Mouse (Mus musculus) heart, embryonic 16.5 days (tissue): ENCODE measurements at regions not wholly inside any gene's neighbourhood (a gene's known extent, or its start where the extent isn't known, plus 50 kb on each side); places are given as distances from the start of the nearest gene placed in this dataset.

Experiments used
- ATAC-seq: fragments of 200-750 bp; cut with Nextera tagmentation; replicated peaks from 2 replicates; pipeline ENCODE4 v1.8.0; 2017; ENCODE audit warnings: moderate number of reproducible peaks; ENCODE audit not compliant: insufficient read depth, low FRiP score; ENCODE audit errors: extremely low read depth
- H3K27ac ChIP-seq: fragments of 300-500 bp; sonication (generic); 2 replicates; pipeline ENCODE4 v1.5.1; 2014; ENCODE audit warnings: mild to moderate bottlenecking, low read length, control low read depth, moderate library complexity
- H3K27me3 ChIP-seq: fragments of 300-500 bp; sonication (generic); 2 replicates; pipeline ENCODE4 v1.6.1; 2014; ENCODE audit warnings: low read length, mixed read lengths; ENCODE audit not compliant: control insufficient read depth, insufficient read depth
- H3K36me3 ChIP-seq: fragments of 300-500 bp; sonication (generic); 2 replicates; pipeline ENCODE4 v1.6.1; 2014; ENCODE audit not compliant: control insufficient read depth, insufficient read depth
- H3K4me1 ChIP-seq: fragments of 300-500 bp; sonication (generic); 2 replicates; pipeline ENCODE4 v1.6.1; 2014; ENCODE audit warnings: low read length, mixed read lengths; ENCODE audit not compliant: control insufficient read depth, insufficient read depth
- H3K4me2 ChIP-seq: fragments of 300-500 bp; sonication (generic); 2 replicates; pipeline ENCODE4 v1.6.1; 2014; ENCODE audit warnings: low read depth, mild to moderate bottlenecking, control low read depth, low read length
- H3K4me3 ChIP-seq: fragments of 300-500 bp; sonication (generic); 2 replicates; pipeline ENCODE4 v1.5.1; 2014; ENCODE audit warnings: mild to moderate bottlenecking, control low read depth, low read length
- H3K9ac ChIP-seq: fragments of 300-500 bp; sonication (generic); 2 replicates; pipeline ENCODE4 v1.6.1; 2014; ENCODE audit warnings: low read length, control low read depth
- H3K9me3 ChIP-seq: fragments of 300-500 bp; sonication (generic); replicated peaks from 2 replicates; pipeline ENCODE4 v1.6.1; 2016; ENCODE audit warnings: low read length; ENCODE audit not compliant: control insufficient read depth
- WGBS: fragments of 180-500 bp; shearing (Covaris S2); extraction: QIAGEN DNeasy Blood & Tissue Kit; methylation state at CpG from one replicate; pipeline ENCODE4 v1.1.7; 2014; 5-methylcytosine and 5-hydroxymethylcytosine counted together

GRCm38 (mm10) chr1:163143113-163143512, 57.6 kb upstream of the Mroh9 start:
- H3K4me1 ChIP-seq = no peaks in the 10 kb centered on the region
- no peak for ATAC-seq

GRCm38 (mm10) chr1:163141471-163141870, 56.0 kb upstream of the Mroh9 start:
- WGBS = 61% methylated on average over 1 of the region's 1 CpGs
- ATAC-seq = no peak
- Histone ChIP-seq H3K4me3 (no peak overlapping the region), H3K36me3 (no peaks in the 10 kb centered on the region), H3K27me3 (no peaks in the 10 kb centered on the region), H3K4me2 (no peak overlapping the region), H3K9ac (no peak overlapping the region), H3K9me3 (no peaks in the 10 kb centered on the region), H3K4me1 (no peaks in the 10 kb centered on the region), H3K27ac (no peak overlapping the region)

More at GRCm38 (mm10) chr1:163143113-163143512, 57.6 kb upstream of the Mroh9 start:
- H3K36me3 ChIP-seq = no peaks in the 10 kb centered on the region
- no peak overlapping the region for H3K27ac ChIP-seq
- no peak overlapping the region for H3K4me3 ChIP-seq
- H3K4me2 ChIP-seq = no peak overlapping the region
- H3K9ac ChIP-seq = no peak overlapping the region
- H3K27me3 ChIP-seq = no peaks in the 10 kb centered on the region
- 85% methylated on average over 1 of the region's 1 CpGs for WGBS
- no peaks in the 10 kb centered on the region for H3K9me3 ChIP-seq

GRCm38 (mm10) chr1:163138179-163138578, 52.7 kb upstream of the Mroh9 start:
- ATAC-seq = no peak
- WGBS = 39% methylated on average over 1 of the region's 1 CpGs
- H3K27ac ChIP-seq = no peak overlapping the region

More at GRCm38 (mm10) chr1:163138179-163138578, 52.7 kb upstream of the Mroh9 start:
- no peaks in the 10 kb centered on the region for H3K9me3 ChIP-seq
- no peaks in the 10 kb centered on the region for H3K4me1 ChIP-seq
- H3K36me3 ChIP-seq = no peaks in the 10 kb centered on the region
- H3K4me2 ChIP-seq = no peak overlapping the region
- no peak overlapping the region for H3K9ac ChIP-seq
- H3K27me3 ChIP-seq = no peaks in the 10 kb centered on the region
- H3K4me3 ChIP-seq = no peak overlapping the region
